Mouse (Mus musculus): Measurements from ENCODE around the gene Olfr714. TPM values are rescaled to one million over a fixed set of nuclear protein-coding genes. Genes with fewer than 3 reads are reported as not detected.

Olfr714 gene
- total RNA-seq (2012; rRNA removed): not detected in 2 replicates

DNA sequence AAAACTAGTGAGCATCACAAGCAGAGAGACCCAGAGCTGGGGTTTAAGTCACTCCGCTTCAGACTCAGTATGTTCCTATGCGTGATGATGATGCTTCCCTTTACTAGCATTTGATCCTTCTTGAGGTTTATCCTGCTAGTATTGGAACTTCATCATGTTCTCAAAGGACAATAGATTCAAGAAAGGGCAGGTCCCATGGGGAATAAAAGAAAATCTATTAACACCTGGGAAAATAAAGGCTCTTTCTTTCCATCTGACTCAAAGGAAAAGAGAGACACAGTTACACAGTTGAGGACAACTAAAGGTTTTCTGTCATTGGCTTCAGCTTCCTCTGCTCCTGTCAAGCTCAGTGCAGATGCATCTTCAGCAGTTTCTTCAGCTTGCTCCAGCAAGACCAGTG, at the start of gene Olfr714:
TSS of gene Olfr714 (plus strand) at position 301 of the 400 bp plus-strand sequence.
- H3K4me1 ChIP-seq (ENCODE audit: control insufficient read depth in 2 of 2, insufficient read depth in 2 of 2, low read length in 2 of 2, poor library complexity in 1 of 2): no peaks in the 10 kb centered on the region
- H3K36me3 ChIP-seq (ENCODE audit: control insufficient read depth, insufficient read depth, low read length, poor library complexity, severe bottlenecking): no peaks in the 10 kb centered on the region
- DNase-seq (ENCODE audit: low read depth, low spot score): no peak
- in situ Hi-C loops (cut with MboI; ENCODE audit: low sequenced_read_pairs in 2 of 2, unreplicated experiment in 2 of 2): no loop called here
- TF ChIP-seq MAFK (IDR thresholded peaks at IDR 0.05; ENCODE audit: insufficient read depth, low read depth, low read length) (no peak), CHD2 (IDR thresholded peaks at IDR 0.05; ENCODE audit: low read depth, low read length) (no peak), ZNF384 (IDR thresholded peaks at IDR 0.05; ENCODE audit: low read depth, low read length) (no peak), ZC3H11A (IDR thresholded peaks at IDR 0.05; ENCODE audit: borderline replicate concordance, low read depth, low read length) (no peak), HCFC1 (IDR thresholded peaks at IDR 0.05; ENCODE audit: borderline replicate concordance, insufficient read depth, low read length) (no peak)
- H3K9me3 ChIP-seq (ENCODE audit: control insufficient read depth, insufficient read depth, low read depth, low read length): no peaks in the 10 kb centered on the region
- H3K27ac ChIP-seq (ENCODE audit: insufficient read depth, low read depth, low read length, poor library complexity, severe bottlenecking): no peak within 1 kb of the TSS
- H3K4me3 ChIP-seq (ENCODE audit: insufficient read depth in 1 of 2, low read depth in 1 of 2, low read length in 2 of 2, poor library complexity in 1 of 2, severe bottlenecking in 1 of 2): no peak within 1 kb of the TSS
- no peak within 1 kb of the TSS for H3K9ac ChIP-seq (ENCODE audit: insufficient read depth, low read depth, low read length, poor library complexity, severe bottlenecking)

DNA sequence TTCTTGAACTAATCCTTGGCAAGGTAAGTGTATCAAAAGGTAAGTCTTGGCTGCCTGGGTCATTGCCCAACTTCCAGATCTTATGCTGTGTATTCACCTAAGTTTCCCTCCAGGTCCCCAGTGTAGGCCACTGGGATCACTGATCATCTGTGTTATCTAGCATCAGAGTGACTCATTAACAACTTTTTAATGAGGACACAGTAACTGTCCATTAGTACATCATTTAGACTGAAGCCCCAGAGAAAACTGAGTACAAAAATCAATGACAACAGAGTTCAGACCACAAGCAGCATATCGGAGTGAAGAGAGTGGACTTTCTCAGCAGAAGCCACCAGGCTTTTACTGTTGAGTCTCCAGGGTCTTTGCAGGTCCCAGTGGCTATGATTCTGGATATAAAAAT, 39.9 kb upstream of the Olfr714 start, which contains the start of gene Olfr713:
TSS of gene Olfr713 (plus strand) at position 301 of the 400 bp plus-strand sequence.
- in situ Hi-C loops (cut with MboI; ENCODE audit: low sequenced_read_pairs in 2 of 2, unreplicated experiment in 2 of 2): no loop called here
- DNase-seq (ENCODE audit: low read depth, low spot score): no peak
- H3K9ac ChIP-seq (ENCODE audit: insufficient read depth, low read depth, low read length, poor library complexity, severe bottlenecking): no peak within 1 kb of the TSS
- no peaks in the 10 kb centered on the region for H3K36me3 ChIP-seq (ENCODE audit: control insufficient read depth, insufficient read depth, low read length, poor library complexity, severe bottlenecking)
- no peak within 1 kb of the TSS for H3K27ac ChIP-seq (ENCODE audit: insufficient read depth, low read depth, low read length, poor library complexity, severe bottlenecking)
- no peaks in the 10 kb centered on the region for H3K9me3 ChIP-seq (ENCODE audit: control insufficient read depth, insufficient read depth, low read depth, low read length)
- H3K4me1 ChIP-seq (ENCODE audit: control insufficient read depth in 2 of 2, insufficient read depth in 2 of 2, low read length in 2 of 2, poor library complexity in 1 of 2): no peaks in the 10 kb centered on the region
- no peak within 1 kb of the TSS for H3K4me3 ChIP-seq (ENCODE audit: insufficient read depth in 1 of 2, low read depth in 1 of 2, low read length in 2 of 2, poor library complexity in 1 of 2, severe bottlenecking in 1 of 2)
- TF ChIP-seq ZC3H11A (IDR thresholded peaks at IDR 0.05; ENCODE audit: borderline replicate concordance, low read depth, low read length): no peak
- TF ChIP-seq CHD2 (IDR thresholded peaks at IDR 0.05; ENCODE audit: low read depth, low read length): no peak
- TF ChIP-seq MAFK (IDR thresholded peaks at IDR 0.05; ENCODE audit: insufficient read depth, low read depth, low read length): no peak
- no peak for TF ChIP-seq HCFC1 (IDR thresholded peaks at IDR 0.05; ENCODE audit: borderline replicate concordance, insufficient read depth, low read length)
- no peak for TF ChIP-seq ZNF384 (IDR thresholded peaks at IDR 0.05; ENCODE audit: low read depth, low read length)

DNA sequence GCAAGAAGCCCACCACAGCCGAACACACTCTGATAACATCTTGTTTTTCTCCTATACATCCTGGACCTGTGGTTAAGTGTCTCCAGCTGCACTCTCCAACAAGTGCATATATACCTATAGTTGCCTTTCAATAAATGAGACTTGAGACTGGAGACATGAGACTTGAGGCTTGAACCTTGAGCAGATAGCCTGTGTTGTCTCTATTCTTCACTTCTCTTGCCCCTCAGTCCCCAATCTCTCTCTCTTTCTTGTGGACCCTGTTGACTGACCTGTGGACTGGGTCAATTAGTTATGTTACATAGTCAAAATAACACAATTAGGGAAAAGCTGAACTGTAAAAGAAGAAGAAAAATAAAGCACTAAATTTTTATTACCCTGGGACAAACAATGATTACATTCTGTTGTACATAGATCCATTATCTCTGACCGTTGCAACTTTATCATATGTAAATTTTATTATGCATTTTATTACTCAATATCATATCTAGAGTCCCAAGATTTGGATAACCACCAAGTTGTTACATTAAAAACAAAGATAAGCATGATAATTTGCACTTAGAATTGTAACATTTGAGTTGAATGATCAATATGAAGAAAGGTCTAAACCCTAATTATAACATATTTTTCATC, 30.7 kb upstream of the Olfr714 start:
- TF ChIP-seq ZC3H11A (IDR thresholded peaks at IDR 0.05; ENCODE audit: borderline replicate concordance, low read depth, low read length) (no peak), MAFK (IDR thresholded peaks at IDR 0.05; ENCODE audit: insufficient read depth, low read depth, low read length) (no peak), CHD2 (IDR thresholded peaks at IDR 0.05; ENCODE audit: low read depth, low read length) (no peak), ZNF384 (IDR thresholded peaks at IDR 0.05; ENCODE audit: low read depth, low read length) (no peak)
- Histone ChIP-seq H3K36me3 (ENCODE audit: control insufficient read depth, insufficient read depth, low read length, poor library complexity, severe bottlenecking) (no peaks in the 10 kb centered on the region), H3K4me1 (ENCODE audit: control insufficient read depth in 2 of 2, insufficient read depth in 2 of 2, low read length in 2 of 2, poor library complexity in 1 of 2) (no peaks in the 10 kb centered on the region), H3K4me3 (ENCODE audit: insufficient read depth in 1 of 2, low read depth in 1 of 2, low read length in 2 of 2, poor library complexity in 1 of 2, severe bottlenecking in 1 of 2) (no peak overlapping the region), H3K27ac (ENCODE audit: insufficient read depth, low read depth, low read length, poor library complexity, severe bottlenecking) (no peak overlapping the region), H3K9me3 (ENCODE audit: control insufficient read depth, insufficient read depth, low read depth, low read length) (no peaks in the 10 kb centered on the region), H3K9ac (ENCODE audit: insufficient read depth, low read depth, low read length, poor library complexity, severe bottlenecking) (no peak overlapping the region)
- DNase-seq (ENCODE audit: low read depth, low spot score): no peak
- in situ Hi-C loops (cut with MboI; ENCODE audit: low sequenced_read_pairs in 2 of 2, unreplicated experiment in 2 of 2): no loop called here

DNA sequence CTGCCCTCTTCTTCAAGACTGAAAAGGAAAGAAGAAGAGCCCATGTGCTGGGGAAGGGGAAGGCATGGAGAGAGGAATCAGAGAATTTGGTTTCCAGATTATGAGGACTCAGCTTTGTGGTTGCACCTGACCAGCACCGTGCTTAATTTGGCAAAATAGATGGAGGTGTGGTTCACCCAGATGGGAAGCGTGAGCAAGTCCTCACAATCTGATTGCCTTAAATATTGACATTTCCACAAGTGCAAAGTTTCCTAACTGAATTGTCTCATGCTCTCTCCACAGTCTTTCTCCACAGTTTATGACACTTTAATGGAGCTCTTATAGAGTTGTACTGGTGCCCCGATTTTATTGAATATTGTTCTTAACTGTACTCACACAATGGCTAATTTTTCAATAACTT, 27.6 kb upstream of the Olfr714 start:
- no peak overlapping the region for H3K27ac ChIP-seq (ENCODE audit: insufficient read depth, low read depth, low read length, poor library complexity, severe bottlenecking)
- no peak overlapping the region for H3K9ac ChIP-seq (ENCODE audit: insufficient read depth, low read depth, low read length, poor library complexity, severe bottlenecking)
- H3K36me3 ChIP-seq (ENCODE audit: control insufficient read depth, insufficient read depth, low read length, poor library complexity, severe bottlenecking): no peaks in the 10 kb centered on the region
- no peak overlapping the region for H3K4me3 ChIP-seq (ENCODE audit: insufficient read depth in 1 of 2, low read depth in 1 of 2, low read length in 2 of 2, poor library complexity in 1 of 2, severe bottlenecking in 1 of 2)
- no peaks in the 10 kb centered on the region for H3K9me3 ChIP-seq (ENCODE audit: control insufficient read depth, insufficient read depth, low read depth, low read length)
- in situ Hi-C loops (cut with MboI; ENCODE audit: low sequenced_read_pairs in 2 of 2, unreplicated experiment in 2 of 2): no loop called here
- no peaks in the 10 kb centered on the region for H3K4me1 ChIP-seq (ENCODE audit: control insufficient read depth in 2 of 2, insufficient read depth in 2 of 2, low read length in 2 of 2, poor library complexity in 1 of 2)
- no peak for TF ChIP-seq ZC3H11A (IDR thresholded peaks at IDR 0.05; ENCODE audit: borderline replicate concordance, low read depth, low read length)
- TF ChIP-seq ZNF384 (IDR thresholded peaks at IDR 0.05; ENCODE audit: low read depth, low read length): no peak
- no peak for TF ChIP-seq CHD2 (IDR thresholded peaks at IDR 0.05; ENCODE audit: low read depth, low read length)
- DNase-seq (ENCODE audit: low read depth, low spot score): no peak

DNA sequence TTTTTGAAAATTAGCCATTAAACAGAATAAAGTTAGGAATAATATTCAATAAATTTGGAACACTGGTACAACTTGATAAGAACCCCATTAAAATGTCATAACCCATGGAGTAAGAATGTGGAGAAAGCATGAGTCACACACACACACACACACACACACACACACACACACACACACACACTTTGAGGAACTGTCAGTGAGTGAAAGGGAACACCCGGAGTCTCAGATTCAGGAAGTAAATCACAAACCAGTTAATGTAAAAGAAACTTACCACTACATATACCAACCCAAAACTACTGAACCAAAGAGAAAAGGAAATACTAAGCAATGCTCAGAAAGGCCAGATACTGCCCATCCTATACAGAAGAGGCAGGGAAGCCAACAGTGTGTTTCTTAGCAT, 26.4 kb upstream of the Olfr714 start:
- no peak overlapping the region for H3K9ac ChIP-seq (ENCODE audit: insufficient read depth, low read depth, low read length, poor library complexity, severe bottlenecking)
- H3K4me3 ChIP-seq (ENCODE audit: insufficient read depth in 1 of 2, low read depth in 1 of 2, low read length in 2 of 2, poor library complexity in 1 of 2, severe bottlenecking in 1 of 2): no peak overlapping the region
- TF ChIP-seq ZC3H11A (IDR thresholded peaks at IDR 0.05; ENCODE audit: borderline replicate concordance, low read depth, low read length) (no peak), MAFK (IDR thresholded peaks at IDR 0.05; ENCODE audit: insufficient read depth, low read depth, low read length) (no peak), CHD2 (IDR thresholded peaks at IDR 0.05; ENCODE audit: low read depth, low read length) (no peak), HCFC1 (IDR thresholded peaks at IDR 0.05; ENCODE audit: borderline replicate concordance, insufficient read depth, low read length) (no peak), ZNF384 (IDR thresholded peaks at IDR 0.05; ENCODE audit: low read depth, low read length) (no peak)
- no peaks in the 10 kb centered on the region for H3K4me1 ChIP-seq (ENCODE audit: control insufficient read depth in 2 of 2, insufficient read depth in 2 of 2, low read length in 2 of 2, poor library complexity in 1 of 2)
- no peaks in the 10 kb centered on the region for H3K36me3 ChIP-seq (ENCODE audit: control insufficient read depth, insufficient read depth, low read length, poor library complexity, severe bottlenecking)
- in situ Hi-C loops (cut with MboI; ENCODE audit: low sequenced_read_pairs in 2 of 2, unreplicated experiment in 2 of 2): no loop called here
- no peak overlapping the region for H3K27ac ChIP-seq (ENCODE audit: insufficient read depth, low read depth, low read length, poor library complexity, severe bottlenecking)
- no peaks in the 10 kb centered on the region for H3K9me3 ChIP-seq (ENCODE audit: control insufficient read depth, insufficient read depth, low read depth, low read length)
- DNase-seq (ENCODE audit: low read depth, low spot score): no peak
